Mouse (Mus musculus): ENCODE measurements around the gene Hsph1. TPM values are rescaled to one million over a fixed set of nuclear protein-coding genes. Genes with fewer than 3 reads are reported as not detected.

Gene Hsph1
- total and polyA plus RNA-seq, 3 experiments, result 12.6 to 75.7 (median 62.1) TPM

DNA sequence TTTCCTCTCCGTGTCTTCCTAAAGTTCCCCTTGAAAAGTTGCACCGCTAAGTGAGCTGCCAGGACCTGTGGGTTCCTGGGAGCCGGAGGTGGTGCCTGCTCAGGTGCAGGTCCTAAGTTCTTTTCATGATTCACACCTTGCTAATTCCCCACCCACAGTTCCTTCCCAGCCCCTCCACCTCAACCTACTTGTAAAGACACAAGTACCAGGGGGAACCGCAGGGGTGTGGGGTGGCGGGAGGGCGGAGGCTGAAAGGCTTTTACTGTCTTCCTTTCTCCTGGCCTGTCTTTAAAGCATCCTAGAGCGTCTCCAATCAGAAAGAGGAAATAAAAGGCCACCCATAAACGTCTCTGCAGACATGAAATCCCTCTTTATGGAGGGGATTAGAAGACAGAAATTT lies 52.7 kb downstream of the Hsph1 start:
- TF ChIP-seq CTCF (IDR thresholded peaks at IDR 0.05), result no peak
- H3K36me3 ChIP-seq (ENCODE audit: control insufficient read depth, insufficient read depth, low read length), result no peaks in the 10 kb centered on the region
- no peak overlapping the region for H3K9ac ChIP-seq (ENCODE audit: low read depth, low read length)
- WGBS, result 58% methylated on average over 8 of the region's 8 CpGs
- H3K4me3 ChIP-seq, result no peak overlapping the region
- H3K27me3 ChIP-seq (ENCODE audit: control insufficient read depth, insufficient read depth, low read length), result no peaks in the 10 kb centered on the region
- H3K27ac ChIP-seq, result no peak overlapping the region
- no peak for DNase-seq
- no peaks in the 10 kb centered on the region; the same call in 1 of the 2 replicates for H3K4me1 ChIP-seq (ENCODE audit: control insufficient read depth, insufficient read depth, low read length)
- intact Hi-C loops (cut with DNase I), result no loop called here
- no peaks in the 10 kb centered on the region for H3K79me2 ChIP-seq (replicated peaks; ENCODE audit: control insufficient read depth, insufficient read depth, low read length)

DNA sequence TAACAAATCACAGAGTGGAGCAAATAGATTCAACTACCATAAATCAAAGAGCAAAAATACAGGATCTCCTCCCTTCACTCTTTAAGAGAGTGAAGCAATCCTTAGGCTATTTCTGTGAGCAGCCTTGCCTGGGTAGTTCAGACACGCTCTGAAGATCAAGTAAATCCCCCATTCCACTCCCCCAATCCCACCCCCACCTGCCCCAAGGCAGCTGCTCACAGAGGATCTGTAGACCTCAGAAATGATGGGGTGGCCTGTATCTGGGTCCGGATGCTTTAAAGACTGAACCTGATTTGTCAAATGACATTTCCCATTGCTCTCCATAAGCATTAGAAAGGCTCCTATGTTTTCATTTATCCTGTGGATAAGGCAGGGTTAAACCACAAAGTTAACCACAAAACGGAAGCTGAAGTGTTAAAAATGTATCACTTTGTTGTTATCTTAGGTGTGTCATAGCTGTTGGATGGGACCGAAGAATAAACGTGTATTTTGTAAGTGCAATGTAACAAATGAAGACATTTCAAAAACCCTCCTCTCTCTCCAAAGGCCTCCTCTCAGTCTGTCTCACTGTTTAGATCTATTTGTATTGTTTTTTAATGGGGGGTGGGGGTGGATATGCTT lies 53.4 kb downstream of the Hsph1 start:
- no peak for DNase-seq
- no peak for TF ChIP-seq CTCF (IDR thresholded peaks at IDR 0.05)
- TF ChIP-seq EP300 (IDR thresholded peaks at IDR 0.05; ENCODE audit: insufficient read depth, low read depth, low read length), result no peak
- TF ChIP-seq POLR2A (IDR thresholded peaks at IDR 0.05; ENCODE audit: insufficient read depth, low read depth, low read length), result no peak
- Histone ChIP-seq H3K79me2 (replicated peaks; ENCODE audit: control insufficient read depth, insufficient read depth, low read length) (no peaks in the 10 kb centered on the region), H3K4me3 (no peak overlapping the region), H3K36me3 (ENCODE audit: control insufficient read depth, insufficient read depth, low read length) (no peaks in the 10 kb centered on the region), H3K9ac (ENCODE audit: low read depth, low read length) (no peak overlapping the region), H3K27me3 (ENCODE audit: control insufficient read depth, insufficient read depth, low read length) (no peaks in the 10 kb centered on the region), H3K4me1 (ENCODE audit: control insufficient read depth, insufficient read depth, low read length) (no peaks in the 10 kb centered on the region; the same call in 1 of the 2 replicates), H3K27ac (no peak overlapping the region)
- whole genome bisulfite sequencing, result 63% methylated on average over 5 of the region's 5 CpGs
- intact Hi-C loops (cut with DNase I), result no loop called here

DNA sequence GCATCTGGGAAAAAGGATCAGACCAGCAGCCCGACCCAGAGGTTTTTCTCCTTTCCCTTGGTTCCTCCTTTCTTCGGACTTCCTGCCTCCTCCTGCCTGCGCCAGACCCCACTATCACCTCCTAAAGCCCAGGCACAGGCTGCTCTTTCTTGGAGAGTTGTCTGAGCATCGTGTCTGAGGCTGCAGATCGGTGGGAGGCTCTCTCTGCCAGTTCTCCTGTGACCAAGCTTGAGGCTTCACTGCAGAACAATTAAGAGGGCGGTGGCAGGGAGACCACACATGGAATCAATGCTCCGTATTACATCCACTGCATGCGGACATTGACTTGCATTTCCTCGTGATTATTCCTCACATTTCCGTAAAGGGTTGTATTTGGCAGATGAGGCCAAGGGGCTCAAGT lies 58.7 kb downstream of the Hsph1 start:
- Histone ChIP-seq H3K4me1 (ENCODE audit: control insufficient read depth, insufficient read depth, low read length) (no peaks in the 10 kb centered on the region), H3K9ac (ENCODE audit: low read depth, low read length) (no peak overlapping the region), H3K79me2 (replicated peaks; ENCODE audit: control insufficient read depth, insufficient read depth, low read length) (no peaks in the 10 kb centered on the region), H3K4me3 (no peak overlapping the region), H3K27ac (no peak overlapping the region), H3K27me3 (ENCODE audit: control insufficient read depth, insufficient read depth, low read length) (no peaks in the 10 kb centered on the region), H3K36me3 (ENCODE audit: control insufficient read depth, insufficient read depth, low read length) (no peaks in the 10 kb centered on the region)
- TF ChIP-seq CTCF (IDR thresholded peaks at IDR 0.05) (no peak), EP300 (IDR thresholded peaks at IDR 0.05; ENCODE audit: insufficient read depth, low read depth, low read length) (no peak), POLR2A (IDR thresholded peaks at IDR 0.05; ENCODE audit: insufficient read depth, low read depth, low read length) (no peak)
- no peak for DNase-seq
- WGBS, result 41% methylated on average over 10 of the region's 10 CpGs
- intact Hi-C loops (cut with DNase I), result no loop called here

DNA sequence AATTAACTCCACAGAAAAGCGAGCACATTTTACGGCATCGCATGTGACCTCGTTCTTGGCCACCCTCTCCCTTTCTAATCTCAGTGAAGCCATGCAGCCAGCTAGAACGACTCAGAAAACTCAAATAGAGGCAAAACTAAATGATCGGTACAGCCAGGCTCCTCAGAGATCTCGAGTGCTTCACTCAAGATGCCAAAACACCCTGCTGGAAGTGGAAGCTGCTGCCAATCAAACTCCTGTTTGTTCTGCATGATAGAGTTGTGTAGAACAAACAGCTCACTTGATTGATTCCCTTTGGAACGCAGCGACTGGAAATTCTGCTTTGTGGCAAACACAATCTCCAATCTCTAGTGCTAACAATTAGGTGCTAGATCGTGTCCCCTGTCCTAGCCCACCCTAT lies 59.2 kb downstream of the Hsph1 start:
- no peak overlapping the region for H3K4me3 ChIP-seq
- no peaks in the 10 kb centered on the region for H3K79me2 ChIP-seq (replicated peaks; ENCODE audit: control insufficient read depth, insufficient read depth, low read length)
- TF ChIP-seq CTCF (IDR thresholded peaks at IDR 0.05) (no peak), POLR2A (IDR thresholded peaks at IDR 0.05; ENCODE audit: insufficient read depth, low read depth, low read length) (no peak), EP300 (IDR thresholded peaks at IDR 0.05; ENCODE audit: insufficient read depth, low read depth, low read length) (no peak)
- no peaks in the 10 kb centered on the region for H3K36me3 ChIP-seq (ENCODE audit: control insufficient read depth, insufficient read depth, low read length)
- no peak for DNase-seq
- H3K27ac ChIP-seq, result no peak overlapping the region
- intact Hi-C loops (cut with DNase I), result no loop called here
- no peaks in the 10 kb centered on the region for H3K27me3 ChIP-seq (ENCODE audit: control insufficient read depth, insufficient read depth, low read length)
- H3K9ac ChIP-seq (ENCODE audit: low read depth, low read length), result no peak overlapping the region
- WGBS, result 28% methylated on average over 10 of the region's 10 CpGs
- no peaks in the 10 kb centered on the region for H3K4me1 ChIP-seq (ENCODE audit: control insufficient read depth, insufficient read depth, low read length)

GRCm38 (mm10) chr5:149568993-149569392 lies 67.2 kb downstream of the Hsph1 start:
- Histone ChIP-seq H3K27ac (no peak overlapping the region; the same call in 1 of the 2 replicates), H3K9ac (ENCODE audit: low read depth, low read length) (no peak overlapping the region), H3K4me1 (ENCODE audit: control insufficient read depth, insufficient read depth, low read length) (peaks cover 2% of the 10 kb centered on the region; the same call in 1 of the 2 replicates), H3K27me3 (ENCODE audit: control insufficient read depth, insufficient read depth, low read length) (no peaks in the 10 kb centered on the region), H3K79me2 (replicated peaks; ENCODE audit: control insufficient read depth, insufficient read depth, low read length) (no peaks in the 10 kb centered on the region), H3K36me3 (ENCODE audit: control insufficient read depth, insufficient read depth, low read length) (no peaks in the 10 kb centered on the region), H3K4me3 (no peak overlapping the region)
- peak in 1 of 2 experiments; percentile 19 for DNase-seq
- intact Hi-C loops (cut with DNase I), result no loop called here
- 64% methylated on average over 13 of the region's 13 CpGs for WGBS
- TF ChIP-seq CTCF (IDR thresholded peaks at IDR 0.05) (no peak), EP300 (IDR thresholded peaks at IDR 0.05; ENCODE audit: insufficient read depth, low read depth, low read length) (no peak), POLR2A (IDR thresholded peaks at IDR 0.05; ENCODE audit: insufficient read depth, low read depth, low read length) (no peak)

GRCm38 (mm10) chr5:149566957-149567356 lies 69.2 kb downstream of the Hsph1 start:
- TF ChIP-seq POLR2A (IDR thresholded peaks at IDR 0.05; ENCODE audit: insufficient read depth, low read depth, low read length) (no peak), EP300 (IDR thresholded peaks at IDR 0.05; ENCODE audit: insufficient read depth, low read depth, low read length) (peak; percentile 67; the same call in 1 of the 2 replicates), CTCF (IDR thresholded peaks at IDR 0.05) (no peak)
- intact Hi-C loops (cut with DNase I), result no loop called here
- H3K27me3 ChIP-seq (ENCODE audit: control insufficient read depth, insufficient read depth, low read length), result no peaks in the 10 kb centered on the region
- H3K4me1 ChIP-seq (ENCODE audit: control insufficient read depth, insufficient read depth, low read length), result peaks cover 2% of the 10 kb centered on the region; the same call in 1 of the 2 replicates
- no peaks in the 10 kb centered on the region for H3K36me3 ChIP-seq (ENCODE audit: control insufficient read depth, insufficient read depth, low read length)
- H3K27ac ChIP-seq, result peak overlapping the region; percentile 3; the same call in 1 of the 2 replicates
- DNase-seq, result peak; percentile 43 to 62
- H3K79me2 ChIP-seq (replicated peaks; ENCODE audit: control insufficient read depth, insufficient read depth, low read length), result no peaks in the 10 kb centered on the region
- WGBS, result 39% methylated on average over 5 of the region's 5 CpGs
- no peak overlapping the region for H3K4me3 ChIP-seq
- no peak overlapping the region for H3K9ac ChIP-seq (ENCODE audit: low read depth, low read length)

Data from heart, adult 2 months (tissue).